Mouse (Mus musculus) cerebellum, adult 2 months (tissue): Measurements from ENCODE around the gene Gng10. TPM values are rescaled to one million over a fixed set of nuclear protein-coding genes. Genes with fewer than 3 reads are reported as not detected.

ENCODE experiments used
- DNase-seq, 2 experiments: peaks; one replicate each; pipeline ENCODE4 v3.0.0; 2021
- H3K27ac ChIP-seq: fragments of 200-500 bp; 2 replicates; pipeline ENCODE4 v1.5.1; 2012; ENCODE audit warnings: low read length, control low read depth, inconsistent platforms; ENCODE audit not compliant: insufficient read depth
- H3K27me3 ChIP-seq: fragments of 200-500 bp; 2 replicates; pipeline ENCODE4 v1.6.1; 2012; ENCODE audit warnings: inconsistent platforms, mild to moderate bottlenecking, low read length, moderate library complexity; ENCODE audit not compliant: control insufficient read depth, insufficient read depth
- H3K4me1 ChIP-seq: fragments of 200-500 bp; 2 replicates; pipeline ENCODE4 v1.6.1; 2011; ENCODE audit warnings: low read length; ENCODE audit not compliant: control insufficient read depth, insufficient read depth
- H3K4me3 ChIP-seq: fragments of 200-500 bp; replicated peaks from 2 replicates; pipeline ENCODE3; 2011; ENCODE audit warnings: mild to moderate bottlenecking, low read depth, low read length, control low read depth; ENCODE audit not compliant: insufficient read depth
- CTCF ChIP-seq: fragments of 200-500 bp; IDR thresholded peaks from 2 replicates; pipeline ENCODE4 v1.5.1; 2011; ENCODE audit warnings: low read depth, mild to moderate bottlenecking, control low read depth, low read length, moderate library complexity, borderline replicate concordance; ENCODE audit not compliant: insufficient read depth
- POLR2A ChIP-seq: fragments of 200-500 bp; IDR thresholded peaks from 2 replicates; pipeline ENCODE4 v1.6.1; 2011; ENCODE audit warnings: low read length, control low read depth, borderline replicate concordance; ENCODE audit not compliant: insufficient read depth
- WGBS: fragments of 180-500 bp; shearing (Covaris S2); methylation state at CpG from one replicate; pipeline ENCODE4 v1.1.7; 2018; 5-methylcytosine and 5-hydroxymethylcytosine counted together
- polyA plus RNA-seq: library from polyadenylated mRNA; depleted of rRNA; stranded (reverse); fragments of >200 nt; gene quantifications from 2 replicates; pipeline ENCODE4 v1.2.3, GENCODE M21; 2012; rRNA removed

The Gng10 gene
- polyA plus RNA-seq, 1 experiment = 26.2 TPM

DNA sequence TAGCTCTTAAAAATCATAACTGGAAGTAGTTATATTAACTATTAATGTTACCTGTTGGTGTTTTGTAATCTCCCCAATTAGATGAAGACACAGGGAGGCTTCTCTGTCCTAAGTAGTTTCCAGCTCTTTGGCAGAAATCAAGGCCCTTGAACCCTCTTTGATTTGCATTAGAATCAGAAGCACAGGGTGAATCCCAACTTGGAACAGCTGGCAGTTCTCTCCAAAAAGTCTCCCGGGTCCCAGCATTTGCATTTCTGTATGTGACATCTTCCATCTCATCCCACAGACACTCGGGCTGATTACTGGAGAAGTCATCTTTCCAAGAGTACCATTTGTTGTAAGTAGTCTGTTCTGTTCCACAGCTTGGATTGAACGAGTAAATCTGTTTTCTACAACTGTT lies 12.3 kb downstream of the Gng10 start:
- Histone ChIP-seq H3K27ac (no peak overlapping the region), H3K4me3 (no peak overlapping the region), H3K27me3 (no peaks in the 10 kb centered on the region), H3K4me1 (no peaks in the 10 kb centered on the region)
- DNase-seq = no peak
- 13% methylated on average over 3 of the region's 3 CpGs for WGBS
- no peak for TF ChIP-seq CTCF
- TF ChIP-seq POLR2A = no peak

DNA sequence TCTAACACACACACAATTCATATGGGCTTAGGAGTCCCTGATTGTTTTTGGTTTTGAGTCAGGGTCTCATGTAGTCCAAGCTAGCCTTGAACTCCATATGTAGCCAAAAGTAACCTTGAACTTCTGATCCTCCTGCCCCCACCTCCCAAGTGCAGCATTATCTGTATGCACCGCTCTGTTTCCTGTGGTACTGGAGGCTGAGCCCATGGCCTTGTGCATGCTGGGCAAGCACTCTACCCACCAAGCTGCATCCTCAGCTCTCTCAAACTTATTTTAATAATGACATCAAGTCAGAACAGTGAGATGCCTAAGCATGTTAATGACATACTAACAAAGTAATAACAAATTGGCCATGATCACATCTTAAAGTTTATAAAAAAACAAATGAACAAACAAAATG lies 16.2 kb downstream of the Gng10 start:
- WGBS = 100% methylated on average over 1 of the region's 1 CpGs
- TF ChIP-seq CTCF (no peak), POLR2A (no peak)

DNA sequence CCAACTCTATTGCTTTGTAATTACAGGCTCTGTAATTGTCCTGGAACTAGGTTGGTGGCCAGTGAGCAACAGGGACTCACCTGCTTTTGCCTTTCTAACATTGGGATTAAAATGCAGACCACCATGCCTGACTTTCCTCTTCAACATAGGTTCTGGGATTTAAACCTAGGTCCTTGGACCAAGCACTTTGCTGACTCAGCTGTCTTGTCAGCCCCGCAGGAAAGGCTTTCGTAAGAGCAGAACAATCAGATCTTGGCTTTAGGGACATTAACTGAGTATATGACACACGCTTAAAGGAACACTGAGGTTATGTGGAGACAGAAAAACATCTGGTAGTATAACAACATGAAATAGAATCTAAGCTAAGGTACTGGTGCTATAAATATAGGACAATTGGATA lies 23.0 kb downstream of the Gng10 start:
- Histone ChIP-seq H3K4me3 (no peak overlapping the region), H3K4me1 (peaks cover 4% of the 10 kb centered on the region; the same call in 1 of the 2 replicates), H3K27me3 (no peaks in the 10 kb centered on the region), H3K27ac (no peak overlapping the region)
- 91% methylated on average over 3 of the region's 3 CpGs for WGBS
- TF ChIP-seq POLR2A (no peak), CTCF (no peak)
- DNase-seq = no peak

More for the DNA sequence above, 16.2 kb downstream of the Gng10 start:
- Histone ChIP-seq H3K27me3 (no peaks in the 10 kb centered on the region), H3K4me1 (peaks cover 4% of the 10 kb centered on the region; the same call in 1 of the 2 replicates), H3K27ac (no peak overlapping the region), H3K4me3 (no peak overlapping the region)
- DNase-seq = no peak

DNA sequence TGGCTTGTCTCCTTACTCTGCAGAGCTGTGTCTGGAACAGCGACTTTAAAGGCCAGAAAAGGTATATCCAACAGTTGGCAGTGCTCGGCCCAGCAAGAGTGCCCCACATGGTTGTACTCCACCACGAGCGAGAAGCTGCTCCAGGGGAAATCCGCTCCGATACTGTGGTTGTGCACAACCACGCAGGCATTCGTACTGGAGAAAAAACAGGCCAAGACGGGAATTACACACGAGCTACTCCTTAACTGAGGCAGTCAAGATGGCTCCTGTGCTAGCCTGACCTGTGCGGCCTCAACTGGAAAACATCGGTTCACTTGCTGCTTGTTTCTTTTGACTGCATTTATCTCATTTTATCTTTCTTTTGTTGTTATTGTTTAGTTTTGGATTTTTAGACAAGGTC lies 27.6 kb downstream of the Gng10 start:
- no peak overlapping the region for H3K27ac ChIP-seq
- 54% methylated on average over 12 of the region's 12 CpGs for WGBS
- DNase-seq = no peak
- no peaks in the 10 kb centered on the region for H3K4me1 ChIP-seq
- no peak overlapping the region for H3K4me3 ChIP-seq
- TF ChIP-seq CTCF = no peak
- TF ChIP-seq POLR2A = no peak
- H3K27me3 ChIP-seq = no peaks in the 10 kb centered on the region

DNA sequence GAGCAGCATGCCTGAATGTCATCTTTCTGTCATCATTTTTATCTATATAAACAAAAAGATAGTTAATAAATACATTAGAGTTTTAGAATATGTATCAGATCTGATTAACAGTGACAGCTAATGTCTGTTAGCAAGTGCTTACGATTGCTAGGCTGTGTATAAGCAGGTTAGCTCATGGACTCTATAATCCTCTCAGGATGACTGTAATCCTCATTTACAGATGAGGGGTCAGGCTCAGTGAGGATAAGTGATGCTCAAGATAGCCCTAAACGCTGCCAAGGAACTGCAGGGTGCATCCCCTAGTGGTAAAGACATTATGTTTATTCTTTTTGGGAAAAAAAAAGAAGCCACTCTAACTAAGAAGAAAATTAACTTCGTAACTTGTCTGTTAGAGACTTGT lies 34.4 kb downstream of the Gng10 start:
- H3K4me3 ChIP-seq = no peak overlapping the region
- no peak for DNase-seq
- no peaks in the 10 kb centered on the region for H3K27me3 ChIP-seq
- no peaks in the 10 kb centered on the region for H3K4me1 ChIP-seq
- H3K27ac ChIP-seq = no peak overlapping the region
- TF ChIP-seq CTCF (no peak), POLR2A (no peak)
- WGBS = 42% methylated on average over 3 of the region's 3 CpGs

DNA sequence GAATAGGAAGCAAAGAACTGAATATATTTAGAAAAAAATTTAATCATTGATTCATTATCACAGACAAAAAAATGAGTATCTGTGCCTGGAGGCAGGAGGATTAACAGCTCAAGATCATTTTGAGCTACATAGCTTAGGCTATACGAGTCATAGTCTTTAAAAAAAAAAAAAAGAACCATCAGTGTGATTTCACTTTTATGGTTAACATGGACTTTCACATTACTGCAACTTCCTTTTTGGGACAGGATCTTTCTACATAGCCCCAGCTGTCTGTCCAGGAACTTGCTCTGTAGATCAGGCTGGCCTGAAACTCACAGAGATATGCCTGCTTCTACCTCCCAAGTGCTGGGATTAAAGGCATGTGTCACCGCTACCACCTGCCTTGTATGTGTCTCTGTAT lies 48.5 kb downstream of the Gng10 start:
- TF ChIP-seq POLR2A (no peak), CTCF (no peak)
- WGBS = 88% methylated on average over 2 of the region's 2 CpGs
- no peak overlapping the region for H3K4me3 ChIP-seq
- no peak overlapping the region for H3K27ac ChIP-seq
- H3K27me3 ChIP-seq = no peaks in the 10 kb centered on the region
- no peaks in the 10 kb centered on the region for H3K4me1 ChIP-seq
- no peak for DNase-seq

DNA sequence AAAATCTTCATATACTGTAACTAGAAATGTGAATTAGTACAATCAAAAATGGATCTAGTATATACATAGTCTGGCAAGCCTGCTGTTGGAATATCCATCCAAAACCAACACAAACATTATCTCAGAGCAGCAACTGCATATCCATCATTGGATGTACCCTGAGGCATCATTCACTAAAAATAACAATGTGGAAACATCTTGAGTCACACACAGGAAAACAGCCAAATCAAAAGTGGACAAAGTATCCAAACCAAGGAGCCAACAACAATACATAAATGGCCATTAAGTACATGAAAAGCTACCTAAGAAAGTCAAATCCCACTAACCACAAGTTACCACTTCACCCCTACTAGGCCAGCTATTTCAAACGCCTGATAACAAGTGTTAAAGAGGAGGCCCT lies 54.5 kb downstream of the Gng10 start:
- no peaks in the 10 kb centered on the region for H3K27me3 ChIP-seq
- 60% methylated on average over 1 of the region's 1 CpGs for WGBS
- no peak for DNase-seq
- H3K27ac ChIP-seq = no peak overlapping the region
- no peak overlapping the region for H3K4me3 ChIP-seq
- H3K4me1 ChIP-seq = no peaks in the 10 kb centered on the region
- TF ChIP-seq CTCF (no peak), POLR2A (no peak)

Other genes with a start within 250 kb of the Gng10 start
- gene Olfr267, start 247.4 kb upstream of the Gng10 start, polyA plus RNA-seq = 0.18 and 0.27 TPM in 2 replicates
- gene Ecpas, start 122.3 kb upstream of the Gng10 start, polyA plus RNA-seq = 41.3 and 41.8 TPM in 2 replicates
- gene Zkscan16, start 91.5 kb upstream of the Gng10 start, polyA plus RNA-seq = 8.1 and 9.0 TPM in 2 replicates
- gene Ptgr1, start 48.0 kb upstream of the Gng10 start, polyA plus RNA-seq = 1.1 and 1.7 TPM in 2 replicates
- 3.1 and 3.7 TPM in 2 replicates for gene Dnajc25, start 40.0 kb upstream of the Gng10 start, polyA plus RNA-seq
- gene Gm20503, start 31.9 kb upstream of the Gng10 start, polyA plus RNA-seq = not detected in 2 replicates
- not detected in 2 replicates for gene AI481877, start 103.9 kb downstream of the Gng10 start, polyA plus RNA-seq
- 61.1 and 62.0 TPM in 2 replicates for gene Ugcg, start 154.2 kb downstream of the Gng10 start, polyA plus RNA-seq